Mouse (Mus musculus) natural killer cell, adult 2 months (primary cell): Measurements from ENCODE around the gene Dnaja4.

Experiments used
- DNase-seq, 2 experiments: peaks; one replicate each; pipeline ENCODE4 v3.0.0; 2022; ENCODE audit warnings: low spot score in 2 of 2

The Dnaja4 gene

GRCm38 (mm10) chr9:54699345-54700173 lies 886 bp downstream of the Dnaja4 start:
- DNase-seq: peak; percentile 57 to 63

- peak in 1 of 2 experiments; percentile 5 for DNase-seq
Measured at GRCm38 (mm10) chr9:54700174-54700475, 1.5 kb downstream of the Dnaja4 start.

GRCm38 (mm10) chr9:54700746-54701145 lies 2.1 kb downstream of the Dnaja4 start:
- no peak for DNase-seq

GRCm38 (mm10) chr9:54702581-54702980 lies 3.9 kb downstream of the Dnaja4 start:
- DNase-seq: no peak

- no peak for DNase-seq
Measured at GRCm38 (mm10) chr9:54704361-54704760, 5.7 kb downstream of the Dnaja4 start.

- DNase-seq: no peak
Measured at GRCm38 (mm10) chr9:54705561-54705960, 6.9 kb downstream of the Dnaja4 start.

GRCm38 (mm10) chr9:54707288-54707999 lies 8.8 kb downstream of the Dnaja4 start:
- no peak for DNase-seq

- no peak for DNase-seq
Measured at GRCm38 (mm10) chr9:54708085-54708484, 9.4 kb downstream of the Dnaja4 start.

GRCm38 (mm10) chr9:54715776-54716175 lies 17.1 kb downstream of the Dnaja4 start:
- DNase-seq: no peak

GRCm38 (mm10) chr9:54717527-54717926 lies 18.9 kb downstream of the Dnaja4 start:
- DNase-seq: no peak

GRCm38 (mm10) chr9:54722156-54722555 lies 23.5 kb downstream of the Dnaja4 start:
- no peak for DNase-seq

- DNase-seq: no peak
Measured at GRCm38 (mm10) chr9:54722596-54722995, 23.9 kb downstream of the Dnaja4 start.

GRCm38 (mm10) chr9:54726315-54726714 lies 27.6 kb downstream of the Dnaja4 start:
- no peak for DNase-seq

GRCm38 (mm10) chr9:54732122-54732521 lies 33.4 kb downstream of the Dnaja4 start:
- peak; percentile 5 to 12 for DNase-seq

GRCm38 (mm10) chr9:54733921-54734638 lies 35.4 kb downstream of the Dnaja4 start, which contains the start of gene Wdr61:
Gene Wdr61, minus strand, starts transcription at chr9:54734519.
- peak; percentile 97 to 98 for DNase-seq

- DNase-seq: no peak
Measured at GRCm38 (mm10) chr9:54734639-54735252, 36.1 kb downstream of the Dnaja4 start.

- peak; percentile 39 to 63 for DNase-seq
Measured at GRCm38 (mm10) chr9:54736284-54736701, 37.6 kb downstream of the Dnaja4 start.

GRCm38 (mm10) chr9:54738376-54738775 lies 39.7 kb downstream of the Dnaja4 start:
- no peak for DNase-seq

- DNase-seq: no peak
Measured at GRCm38 (mm10) chr9:54743891-54744290, 45.2 kb downstream of the Dnaja4 start.

- no peak for DNase-seq
Measured at GRCm38 (mm10) chr9:54745740-54746370, 47.2 kb downstream of the Dnaja4 start.

GRCm38 (mm10) chr9:54750215-54750981 lies 51.7 kb downstream of the Dnaja4 start:
- no peak for DNase-seq
